Mouse (Mus musculus) common myeloid progenitor, adult 5-6 weeks (primary cell): ENCODE measurements around the gene Timm44. TPM values are rescaled to one million over a fixed set of nuclear protein-coding genes. Genes with fewer than 3 reads are reported as not detected.
A peak's percentile ranks its signal among the peaks of the same experiment; 100 is the strongest.

Experiments
- ATAC-seq: replicated peaks from 2 replicates; pipeline ENCODE4 v1.8.0; 2016; ENCODE audit warnings: low read depth, mild to moderate bottlenecking, moderate TSS enrichment, inconsistent platforms; ENCODE audit not compliant: poor library complexity, severe bottlenecking
- total RNA-seq: library from RNA; stranded (forward); fragments of 200-1000, 187-1606 nt; gene quantifications from 2 replicates; pipeline ENCODE4 v1.2.3, GENCODE M21; 2017

The Timm44 gene
- total RNA-seq, result 135 and 169 TPM in 2 replicates

- ATAC-seq, result peak; percentile 100
These were observed at the start of gene Timm44 for GRCm38 (mm10) chr8:4275275-4276110. Gene Timm44 (minus strand): TSS chr8:4275913.

- ATAC-seq, result peak; percentile 93
These were observed 49.5 kb upstream of the Timm44 start, which contains the start of the genes Ccl25 and Elavl1 for GRCm38 (mm10) chr8:4324983-4325750. Gene Ccl25 (plus strand): TSS chr8:4325210. Gene Elavl1 (minus strand): TSS chr8:4325413.

GRCm38 (mm10) chr8:4324525-4324924 is 48.8 kb upstream of the Timm44 start:
- ATAC-seq, result no peak

GRCm38 (mm10) chr8:4323917-4324316 is 48.2 kb upstream of the Timm44 start:
- ATAC-seq, result no peak

GRCm38 (mm10) chr8:4322470-4322869 is 46.8 kb upstream of the Timm44 start:
- peak; percentile 53 for ATAC-seq

GRCm38 (mm10) chr8:4321031-4321430 is 45.3 kb upstream of the Timm44 start:
- no peak for ATAC-seq

GRCm38 (mm10) chr8:4320404-4320803 is 44.7 kb upstream of the Timm44 start:
- ATAC-seq, result no peak

- no peak for ATAC-seq
These were observed 43.8 kb upstream of the Timm44 start for GRCm38 (mm10) chr8:4319573-4319872.

DNA sequence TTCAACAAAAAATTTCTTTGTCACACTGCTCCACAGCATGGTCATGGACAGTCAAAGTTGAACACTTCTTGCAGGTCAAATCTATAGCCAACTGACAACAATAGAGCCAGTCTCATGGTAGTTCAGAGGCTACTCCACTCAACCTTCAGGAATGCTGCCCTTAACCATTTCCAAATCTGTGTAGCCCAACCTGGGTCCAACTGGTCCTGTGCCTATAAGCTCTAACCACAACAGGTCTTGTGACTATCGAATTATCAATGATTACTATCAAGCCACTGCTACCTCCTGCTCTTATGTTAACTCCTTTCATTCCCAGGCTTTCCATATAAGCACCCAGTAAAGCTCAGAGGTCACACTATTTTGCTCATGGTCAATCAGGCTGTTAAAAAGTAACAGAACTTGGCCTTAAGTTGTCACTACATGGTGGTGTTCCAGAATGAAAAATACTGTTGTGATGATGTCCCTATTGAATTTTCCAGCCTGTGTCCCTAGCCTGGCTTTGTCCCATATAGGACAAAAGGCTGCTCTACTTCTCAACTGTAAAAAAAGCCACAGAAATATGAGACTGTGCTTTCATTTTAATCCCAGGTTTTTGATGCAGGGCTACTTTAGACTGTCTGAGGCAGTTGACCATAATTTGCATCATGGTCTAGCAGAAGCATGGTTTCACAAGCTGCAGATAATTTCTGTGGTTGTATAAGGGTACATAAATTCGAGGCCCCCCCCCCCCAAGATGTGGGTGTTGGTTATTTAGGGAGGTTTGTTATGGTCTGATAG is 43.3 kb upstream of the Timm44 start:
- peak; percentile 64 for ATAC-seq

DNA sequence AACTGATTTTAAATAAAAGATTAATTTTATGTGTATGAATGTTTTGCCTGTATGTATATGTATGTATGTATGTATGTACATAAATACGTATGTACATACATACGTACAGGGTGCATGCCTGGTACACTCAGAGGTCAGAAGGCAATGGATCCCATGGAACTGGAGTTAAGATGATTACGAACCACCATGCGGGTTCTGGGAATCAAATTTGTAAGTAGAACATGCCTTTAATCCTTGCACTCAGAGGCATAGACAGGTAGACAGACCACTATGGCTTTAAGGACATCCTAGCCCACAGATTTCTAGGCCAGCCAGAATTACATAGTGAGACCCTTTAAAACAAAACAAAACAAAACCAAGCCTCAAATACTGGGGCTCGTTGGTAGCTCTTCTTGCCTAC is 42.4 kb upstream of the Timm44 start:
- ATAC-seq, result no peak

GRCm38 (mm10) chr8:4314852-4315251 is 39.1 kb upstream of the Timm44 start:
- no peak for ATAC-seq

GRCm38 (mm10) chr8:4313254-4314124 is 37.8 kb upstream of the Timm44 start:
- 0 out of 2 replicates have a peak, but pooled peaks have one; percentile 46 for ATAC-seq

GRCm38 (mm10) chr8:4312104-4312503 is 36.4 kb upstream of the Timm44 start:
- ATAC-seq, result peak; percentile 85

GRCm38 (mm10) chr8:4305838-4306237 is 30.1 kb upstream of the Timm44 start:
- 0 out of 2 replicates have a peak, but pooled peaks have one; percentile 23 for ATAC-seq

GRCm38 (mm10) chr8:4304124-4304547 is 28.4 kb upstream of the Timm44 start:
- ATAC-seq, result peak; percentile 51; the same call in 1 of the 2 replicates

DNA sequence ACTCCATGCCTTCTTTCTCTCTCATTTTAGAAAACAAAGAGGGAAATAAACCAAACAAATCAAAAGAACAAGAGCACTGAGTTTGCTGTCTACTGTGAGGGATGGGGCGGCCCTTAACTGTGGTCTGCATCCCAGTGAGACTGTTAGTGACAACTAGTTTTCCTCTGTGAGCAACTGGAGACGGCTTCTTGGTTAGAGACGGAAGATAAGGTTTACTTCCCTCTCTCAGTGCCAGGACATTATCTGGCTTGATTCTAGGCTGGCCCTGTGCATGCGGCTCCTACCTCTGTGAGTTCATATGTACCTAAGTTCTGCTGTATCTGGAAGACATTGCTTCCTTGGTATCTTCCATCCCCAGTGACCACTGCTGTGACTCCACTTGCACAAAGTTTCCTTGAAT is 22.1 kb upstream of the Timm44 start:
- ATAC-seq, result peak; percentile 45

- ATAC-seq, result no peak
These were observed 17.0 kb upstream of the Timm44 start for GRCm38 (mm10) chr8:4292738-4293137.

DNA sequence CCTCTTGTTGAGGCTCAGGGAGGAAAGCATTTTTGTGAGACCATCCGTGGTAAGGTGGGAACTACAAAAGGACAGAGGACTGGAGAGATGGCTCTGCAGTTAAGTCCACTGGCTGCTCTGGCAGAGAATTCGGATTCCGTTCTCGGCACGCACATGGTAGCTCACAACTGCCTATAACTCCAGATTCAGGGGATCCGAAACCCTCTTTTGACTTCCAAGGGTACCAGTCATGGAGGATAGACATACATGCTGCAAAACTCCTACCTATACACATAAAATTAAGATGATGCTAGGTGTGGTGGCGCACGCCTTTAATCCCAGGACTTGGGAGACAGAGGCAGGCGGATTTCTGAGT is 375 bp upstream of the Timm44 start:
- ATAC-seq, result no peak; the same call in 1 of the 2 replicates

DNA sequence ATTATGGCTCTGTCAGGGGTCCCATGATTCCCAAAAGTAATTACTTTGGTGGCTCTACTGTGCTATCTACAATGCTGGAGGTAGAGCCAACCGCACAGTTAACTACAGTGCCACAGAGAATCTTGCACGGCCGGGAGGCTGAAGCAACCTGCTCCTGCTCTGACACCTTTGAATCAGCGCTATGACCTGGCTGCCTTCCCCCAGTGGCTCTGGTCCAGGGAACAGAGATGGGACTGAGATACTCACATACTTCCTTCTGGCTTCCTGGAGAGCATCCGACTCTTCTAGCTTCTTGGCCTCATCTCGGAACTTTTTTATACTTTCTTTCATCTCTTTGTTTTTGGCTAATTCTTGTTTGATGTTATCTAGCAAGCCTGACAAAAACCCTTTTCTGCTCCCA is 6.1 kb downstream of the Timm44 start:
- no peak for ATAC-seq
